Mouse (Mus musculus): ENCODE data around the gene Olfr272.

The Olfr272 gene

GRCm38 (mm10) chr4:52919078-52919477 is at the start of gene Olfr272:
Olfr272 (minus strand) TSS chr4:52919178.
- DNase-seq (ENCODE audit: low spot score in 2 of 2): no peak

GRCm38 (mm10) chr4:52964247-52964646 is 45.3 kb upstream of the Olfr272 start, which contains the start of gene Olfr270:
Olfr270 (plus strand) TSS chr4:52964547.
- no peak for DNase-seq (ENCODE audit: low spot score in 2 of 2)

GRCm38 (mm10) chr4:52958693-52959092 is 39.7 kb upstream of the Olfr272 start:
- no peak for DNase-seq (ENCODE audit: low spot score in 2 of 2)

- no peak for DNase-seq (ENCODE audit: low spot score in 2 of 2)
Observed at GRCm38 (mm10) chr4:52949005-52949404, 30.0 kb upstream of the Olfr272 start.

GRCm38 (mm10) chr4:52946665-52947064 is 27.7 kb upstream of the Olfr272 start:
- no peak for DNase-seq (ENCODE audit: low spot score in 2 of 2)

GRCm38 (mm10) chr4:52930480-52930879 is 11.5 kb upstream of the Olfr272 start:
- DNase-seq (ENCODE audit: low spot score in 2 of 2): no peak

- no peak for DNase-seq (ENCODE audit: low spot score in 2 of 2)
Observed at GRCm38 (mm10) chr4:52917311-52917688, 1.7 kb downstream of the Olfr272 start.

- no peak for DNase-seq (ENCODE audit: low spot score in 2 of 2)
Observed at GRCm38 (mm10) chr4:52916659-52917310, 2.2 kb downstream of the Olfr272 start.

GRCm38 (mm10) chr4:52912409-52912808 is 6.6 kb downstream of the Olfr272 start:
- DNase-seq (ENCODE audit: low spot score in 2 of 2): no peak

- no peak for DNase-seq (ENCODE audit: low spot score in 2 of 2)
Observed at GRCm38 (mm10) chr4:52909542-52909941, 9.4 kb downstream of the Olfr272 start.

GRCm38 (mm10) chr4:52864156-52864555 is 54.8 kb downstream of the Olfr272 start:
- no peak for DNase-seq (ENCODE audit: low spot score in 2 of 2)
